Mouse (Mus musculus): ENCODE data around the gene Tmem270. TPM values are rescaled to one million over a fixed set of nuclear protein-coding genes. Genes with fewer than 3 reads are reported as not detected.

Tmem270 gene
- polyA plus RNA-seq (2015; fragmentation: Nextera tagmentation; extraction: Ambion mirVana), result not detected in 2 replicates

GRCm38 (mm10) chr5:134906633-134907032 lies at the start of gene Tmem270:
Gene Tmem270 (minus strand): TSS chr5:134906733.
- no peak within 1 kb of the TSS for H3K4me2 ChIP-seq
- H3K27me3 ChIP-seq (replicated peaks), result no peaks in the 10 kb centered on the region
- H3K4me3 ChIP-seq (replicated peaks), result no peak within 1 kb of the TSS
- no peak for ATAC-seq (ENCODE audit: low FRiP score)
- 0 out of 2 replicates have a peak, but pooled peaks cover 4% of the 10 kb centered on the region for H3K4me1 ChIP-seq
- no peak within 1 kb of the TSS for H3K27ac ChIP-seq (replicated peaks)
- H3K36me3 ChIP-seq, result no peaks in the 10 kb centered on the region
- H3K9ac ChIP-seq (replicated peaks), result no peak within 1 kb of the TSS
- 81% methylated on average over 6 of the region's 6 CpGs for WGBS
- no peaks in the 10 kb centered on the region for H3K9me3 ChIP-seq (replicated peaks)

- WGBS, result 91% methylated on average over 5 of the region's 5 CpGs
- no peaks in the 10 kb centered on the region for H3K9me3 ChIP-seq (replicated peaks)
- no peak for ATAC-seq (ENCODE audit: low FRiP score)
- no peaks in the 10 kb centered on the region for H3K4me1 ChIP-seq
- no peak overlapping the region for H3K4me2 ChIP-seq
- H3K27me3 ChIP-seq (replicated peaks), result no peaks in the 10 kb centered on the region
- H3K9ac ChIP-seq (replicated peaks), result no peak overlapping the region
- H3K36me3 ChIP-seq, result no peaks in the 10 kb centered on the region
- H3K27ac ChIP-seq (replicated peaks), result no peak overlapping the region
- no peak overlapping the region for H3K4me3 ChIP-seq (replicated peaks)
Observed at GRCm38 (mm10) chr5:134955491-134955890, 49.0 kb upstream of the Tmem270 start.

DNA sequence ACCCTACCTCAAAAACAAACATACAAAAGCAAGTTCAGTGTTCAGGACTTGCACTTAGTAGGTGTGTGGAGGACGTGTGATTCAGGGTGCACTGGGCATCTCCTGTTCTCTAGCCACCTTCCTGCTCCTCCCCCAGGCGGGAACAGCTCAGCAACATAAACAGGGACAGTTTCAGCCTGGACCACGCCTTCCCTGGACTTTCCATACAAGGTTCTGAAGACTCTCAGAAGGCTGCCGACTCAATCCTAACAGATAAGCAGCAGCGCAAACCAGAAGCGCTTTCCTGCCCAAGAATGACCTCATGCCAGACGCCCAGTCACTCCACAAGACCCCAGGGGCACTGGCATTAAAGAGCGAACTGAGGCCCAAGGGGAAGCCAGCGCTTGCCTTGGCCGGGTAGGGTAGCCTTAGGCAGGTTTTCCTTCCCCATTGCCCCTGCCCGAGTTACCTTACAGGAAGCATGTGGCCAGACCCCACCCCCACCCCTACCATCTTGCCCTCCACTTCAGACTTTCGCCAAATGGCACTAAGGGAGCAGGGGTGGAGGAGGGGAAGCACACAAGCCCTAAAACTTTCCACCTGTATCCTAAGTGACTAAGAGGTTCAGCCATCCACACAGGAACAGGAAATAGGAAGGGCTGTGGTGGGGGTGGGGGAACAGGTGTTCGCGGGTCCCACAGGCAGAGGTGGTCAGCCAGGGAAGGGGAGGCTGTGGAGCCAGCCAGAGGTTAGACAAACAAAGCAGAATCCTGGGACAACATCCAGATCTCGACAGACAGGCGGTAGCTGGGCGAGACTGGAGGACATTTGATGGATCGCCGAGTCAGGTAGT lies 44.7 kb upstream of the Tmem270 start:
- H3K36me3 ChIP-seq, result no peaks in the 10 kb centered on the region

GRCm38 (mm10) chr5:134948085-134948439 lies 41.5 kb upstream of the Tmem270 start:
- Histone ChIP-seq H3K4me3 (replicated peaks) (no peak overlapping the region), H3K4me1 (peaks cover 11% of the 10 kb centered on the region), H3K27me3 (replicated peaks) (peaks cover 24% of the 10 kb centered on the region), H3K9me3 (replicated peaks) (no peaks in the 10 kb centered on the region), H3K4me2 (no peak overlapping the region), H3K27ac (replicated peaks) (no peak overlapping the region), H3K9ac (replicated peaks) (no peak overlapping the region), H3K36me3 (no peaks in the 10 kb centered on the region)
- 72% methylated on average over 4 of the region's 4 CpGs for WGBS
- ATAC-seq (ENCODE audit: low FRiP score), result no peak

More for the DNA sequence above, 44.7 kb upstream of the Tmem270 start:
- peaks cover 8% of the 10 kb centered on the region for H3K4me1 ChIP-seq
- no peak for ATAC-seq (ENCODE audit: low FRiP score)
- H3K9me3 ChIP-seq (replicated peaks), result no peaks in the 10 kb centered on the region
- no peak overlapping the region for H3K9ac ChIP-seq (replicated peaks)
- no peak overlapping the region for H3K4me3 ChIP-seq (replicated peaks)
- H3K27me3 ChIP-seq (replicated peaks), result peaks cover 13% of the 10 kb centered on the region
- H3K27ac ChIP-seq (replicated peaks), result no peak overlapping the region
- H3K4me2 ChIP-seq, result no peak overlapping the region
- 45% methylated on average over 19 of the region's 19 CpGs for WGBS

- H3K4me3 ChIP-seq (replicated peaks), result no peak overlapping the region
- peaks cover 24% of the 10 kb centered on the region for H3K27me3 ChIP-seq (replicated peaks)
- H3K4me2 ChIP-seq, result no peak overlapping the region
Observed at GRCm38 (mm10) chr5:134947420-134948084, 41.0 kb upstream of the Tmem270 start.

DNA sequence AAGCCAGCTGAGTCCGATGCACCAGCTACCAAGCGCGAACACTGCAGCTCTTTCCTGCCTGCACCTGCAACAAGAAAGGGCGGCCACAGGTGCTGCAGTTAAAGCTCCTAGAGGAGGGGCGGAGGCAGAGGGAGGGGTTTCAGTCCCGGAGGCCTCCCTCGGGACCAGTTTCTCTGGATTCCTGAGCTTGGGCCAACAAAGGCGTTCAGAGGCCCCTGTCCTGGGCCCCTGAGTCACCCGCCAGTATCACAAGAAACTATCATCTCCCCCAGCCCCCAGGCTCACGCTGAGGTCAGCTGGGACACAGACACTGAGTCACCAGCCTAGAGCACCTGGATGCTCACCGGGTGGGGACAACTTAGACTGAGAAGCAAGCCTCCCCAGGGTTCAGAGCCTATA lies 40.3 kb upstream of the Tmem270 start, which contains the start of gene Cldn4:
Gene Cldn4 (minus strand): TSS at position 78 of the 399 bp plus-strand sequence.
- H3K4me3 ChIP-seq (replicated peaks), result no peak within 1 kb of the TSS

More at GRCm38 (mm10) chr5:134947420-134948084, 41.0 kb upstream of the Tmem270 start:
- no peak for ATAC-seq (ENCODE audit: low FRiP score)
- H3K9me3 ChIP-seq (replicated peaks), result no peaks in the 10 kb centered on the region
- H3K36me3 ChIP-seq, result no peaks in the 10 kb centered on the region
- WGBS, result 67% methylated on average over 5 of the region's 5 CpGs
- no peak overlapping the region for H3K9ac ChIP-seq (replicated peaks)
- H3K27ac ChIP-seq (replicated peaks), result no peak overlapping the region
- peaks cover 11% of the 10 kb centered on the region for H3K4me1 ChIP-seq

DNA sequence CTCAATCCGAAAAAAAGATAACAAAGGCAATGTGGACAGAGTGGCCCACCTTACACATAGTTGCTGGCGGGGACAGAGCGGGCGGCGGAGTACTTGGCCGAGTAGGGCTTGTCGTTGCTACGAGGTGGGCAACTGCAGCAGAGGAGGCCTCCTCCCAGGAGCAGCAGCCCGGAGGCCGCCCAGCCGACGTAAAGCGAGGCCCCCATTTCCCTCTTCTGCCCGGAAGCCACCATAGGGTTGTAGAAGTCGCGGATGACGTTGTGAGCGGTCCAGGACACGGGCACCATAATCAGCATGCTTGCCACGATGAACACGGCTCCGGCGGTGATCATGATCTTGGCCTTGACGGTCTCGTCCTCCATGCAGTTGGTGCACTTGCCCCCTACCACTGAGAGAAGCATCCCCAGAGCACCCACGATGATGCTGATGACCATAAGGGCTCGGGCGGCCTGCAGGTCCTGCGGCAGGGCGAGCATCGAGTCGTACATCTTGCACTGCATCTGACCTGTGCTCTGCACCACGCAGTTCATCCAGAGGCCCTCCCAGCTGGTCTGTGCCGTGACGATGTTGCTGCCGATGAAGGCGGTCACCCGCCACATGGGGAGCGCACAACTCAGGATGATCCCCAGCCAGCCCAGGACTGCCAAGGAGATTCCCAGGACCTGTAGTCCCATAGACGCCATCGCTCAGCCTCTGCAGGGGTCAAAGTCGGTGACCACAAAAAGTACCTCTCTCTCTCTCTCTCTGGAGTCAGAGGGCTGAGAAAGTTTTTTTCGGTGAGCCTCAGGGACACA lies 39.7 kb upstream of the Tmem270 start:
- H3K4me2 ChIP-seq, result no peak overlapping the region

More for the DNA sequence above, 40.3 kb upstream of the Tmem270 start, which contains the start of gene Cldn4:
- H3K36me3 ChIP-seq, result no peaks in the 10 kb centered on the region
- peaks cover 24% of the 10 kb centered on the region for H3K27me3 ChIP-seq (replicated peaks)
- WGBS, result 12% methylated on average over 11 of the region's 11 CpGs
- no peak within 1 kb of the TSS for H3K9ac ChIP-seq (replicated peaks)
- peaks cover 11% of the 10 kb centered on the region for H3K4me1 ChIP-seq
- no peak within 1 kb of the TSS for H3K4me2 ChIP-seq
- no peak for ATAC-seq (ENCODE audit: low FRiP score)
- H3K27ac ChIP-seq (replicated peaks), result no peak within 1 kb of the TSS
- no peaks in the 10 kb centered on the region for H3K9me3 ChIP-seq (replicated peaks)

GRCm38 (mm10) chr5:134945266-134945959 lies 38.9 kb upstream of the Tmem270 start:
- no peak overlapping the region for H3K4me3 ChIP-seq (replicated peaks)
- H3K9ac ChIP-seq (replicated peaks), result no peak overlapping the region
- peaks cover 11% of the 10 kb centered on the region for H3K4me1 ChIP-seq
- no peak overlapping the region for H3K27ac ChIP-seq (replicated peaks)
- peaks cover 24% of the 10 kb centered on the region for H3K27me3 ChIP-seq (replicated peaks)
- no peak overlapping the region for H3K4me2 ChIP-seq
- H3K9me3 ChIP-seq (replicated peaks), result no peaks in the 10 kb centered on the region
- H3K36me3 ChIP-seq, result no peaks in the 10 kb centered on the region
- ATAC-seq (ENCODE audit: low FRiP score), result no peak
- WGBS, result 54% methylated on average over 16 of the region's 19 CpGs

More for the DNA sequence above, 39.7 kb upstream of the Tmem270 start:
- H3K36me3 ChIP-seq, result no peaks in the 10 kb centered on the region
- H3K4me3 ChIP-seq (replicated peaks), result no peak overlapping the region
- H3K27ac ChIP-seq (replicated peaks), result no peak overlapping the region
- peaks cover 24% of the 10 kb centered on the region for H3K27me3 ChIP-seq (replicated peaks)
- WGBS, result 17% methylated on average over 43 of the region's 43 CpGs
- no peak overlapping the region for H3K9ac ChIP-seq (replicated peaks)
- no peak for ATAC-seq (ENCODE audit: low FRiP score)
- peaks cover 11% of the 10 kb centered on the region for H3K4me1 ChIP-seq
- H3K9me3 ChIP-seq (replicated peaks), result no peaks in the 10 kb centered on the region

- peaks cover 11% of the 10 kb centered on the region for H3K4me1 ChIP-seq
- no peak overlapping the region for H3K4me3 ChIP-seq (replicated peaks)
- H3K27ac ChIP-seq (replicated peaks), result no peak overlapping the region
- ATAC-seq (ENCODE audit: low FRiP score), result no peak
- H3K4me2 ChIP-seq, result no peak overlapping the region
- peaks cover 24% of the 10 kb centered on the region for H3K27me3 ChIP-seq (replicated peaks)
- H3K36me3 ChIP-seq, result no peaks in the 10 kb centered on the region
- H3K9me3 ChIP-seq (replicated peaks), result no peaks in the 10 kb centered on the region
- WGBS, result 70% methylated on average over 5 of the region's 5 CpGs
- no peak overlapping the region for H3K9ac ChIP-seq (replicated peaks)
Observed at GRCm38 (mm10) chr5:134944179-134944578, 37.6 kb upstream of the Tmem270 start.

DNA sequence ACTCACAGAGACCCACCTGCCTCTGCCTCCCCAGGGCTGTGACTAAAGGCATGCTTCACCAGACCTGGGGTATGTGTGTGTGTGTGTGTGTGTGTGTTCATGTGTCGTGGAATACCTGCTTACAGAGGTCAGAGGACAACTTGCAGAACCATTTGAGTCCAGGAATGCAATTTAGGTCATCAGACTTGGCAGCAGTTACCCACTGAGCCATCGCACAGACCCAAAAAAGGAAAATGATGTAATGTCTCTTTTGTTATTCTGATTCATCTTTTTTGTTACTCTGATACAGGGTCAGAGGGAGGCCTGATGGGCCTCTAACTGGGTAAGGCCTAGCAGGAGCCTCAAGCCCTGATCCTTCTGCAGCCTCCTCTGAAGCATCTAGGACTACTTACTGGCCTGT lies 36.2 kb upstream of the Tmem270 start:
- Histone ChIP-seq H3K36me3 (no peaks in the 10 kb centered on the region), H3K4me1 (peaks cover 11% of the 10 kb centered on the region), H3K4me3 (replicated peaks) (no peak overlapping the region), H3K9ac (replicated peaks) (no peak overlapping the region), H3K27me3 (replicated peaks) (peaks cover 24% of the 10 kb centered on the region), H3K4me2 (no peak overlapping the region), H3K27ac (replicated peaks) (no peak overlapping the region), H3K9me3 (replicated peaks) (no peaks in the 10 kb centered on the region)
- WGBS, result 79% methylated on average over 2 of the region's 2 CpGs
- ATAC-seq (ENCODE audit: low FRiP score), result no peak
